Mouse (Mus musculus): ENCODE measurements around the gene Fign.

Fign gene

GRCm38 (mm10) chr2:64097937-64098617 lies at the start of gene Fign:
Fign (minus strand) TSS chr2:64098038.
- peak in 1 of 2 experiments; percentile 1 for DNase-seq (ENCODE audit: low spot score in 2 of 2)

GRCm38 (mm10) chr2:64133597-64133996 lies 35.8 kb upstream of the Fign start:
- DNase-seq (ENCODE audit: low spot score in 2 of 2) = no peak

GRCm38 (mm10) chr2:64120495-64120894 lies 22.7 kb upstream of the Fign start:
- DNase-seq (ENCODE audit: low spot score in 2 of 2) = no peak

- DNase-seq (ENCODE audit: low spot score in 2 of 2) = no peak
These were observed 18.8 kb upstream of the Fign start for GRCm38 (mm10) chr2:64116613-64117012.

GRCm38 (mm10) chr2:64111133-64111532 lies 13.3 kb upstream of the Fign start:
- DNase-seq (ENCODE audit: low spot score in 2 of 2) = no peak

- DNase-seq (ENCODE audit: low spot score in 2 of 2) = no peak
These were observed 12.0 kb upstream of the Fign start for GRCm38 (mm10) chr2:64109860-64110259.

GRCm38 (mm10) chr2:64108040-64108439 lies 10.2 kb upstream of the Fign start:
- no peak for DNase-seq (ENCODE audit: low spot score in 2 of 2)

GRCm38 (mm10) chr2:64098618-64099320 lies 931 bp upstream of the Fign start:
- DNase-seq (ENCODE audit: low spot score in 2 of 2) = no peak

- no peak for DNase-seq (ENCODE audit: low spot score in 2 of 2)
These were observed 972 bp downstream of the Fign start for GRCm38 (mm10) chr2:64096721-64097411.

- DNase-seq (ENCODE audit: low spot score in 2 of 2) = no peak
These were observed 1.7 kb downstream of the Fign start for GRCm38 (mm10) chr2:64096176-64096575.

GRCm38 (mm10) chr2:64095561-64095960 lies 2.3 kb downstream of the Fign start:
- DNase-seq (ENCODE audit: low spot score in 2 of 2) = no peak

- no peak for DNase-seq (ENCODE audit: low spot score in 2 of 2)
These were observed 4.8 kb downstream of the Fign start for GRCm38 (mm10) chr2:64093087-64093486.

- DNase-seq (ENCODE audit: low spot score in 2 of 2) = no peak
These were observed 13.9 kb downstream of the Fign start for GRCm38 (mm10) chr2:64083853-64084427.

- no peak for DNase-seq (ENCODE audit: low spot score in 2 of 2)
These were observed 18.1 kb downstream of the Fign start for GRCm38 (mm10) chr2:64079765-64080164.

GRCm38 (mm10) chr2:64078551-64078950 lies 19.3 kb downstream of the Fign start:
- DNase-seq (ENCODE audit: low spot score in 2 of 2) = no peak

GRCm38 (mm10) chr2:64077846-64078245 lies 20.0 kb downstream of the Fign start:
- DNase-seq (ENCODE audit: low spot score in 2 of 2) = no peak

GRCm38 (mm10) chr2:64075873-64076272 lies 22.0 kb downstream of the Fign start:
- DNase-seq (ENCODE audit: low spot score in 2 of 2) = no peak

- no peak for DNase-seq (ENCODE audit: low spot score in 2 of 2)
These were observed 23.0 kb downstream of the Fign start for GRCm38 (mm10) chr2:64074602-64075389.

- DNase-seq (ENCODE audit: low spot score in 2 of 2) = no peak
These were observed 25.7 kb downstream of the Fign start for GRCm38 (mm10) chr2:64072158-64072557.

- no peak for DNase-seq (ENCODE audit: low spot score in 2 of 2)
These were observed 27.7 kb downstream of the Fign start for GRCm38 (mm10) chr2:64069950-64070695.

GRCm38 (mm10) chr2:64065511-64065910 lies 32.3 kb downstream of the Fign start:
- no peak for DNase-seq (ENCODE audit: low spot score in 2 of 2)

Measured in spleen, postnatal 14 days (tissue).